Mouse (Mus musculus) liver, embryonic 11.5 days (tissue): ENCODE data around the gene Mta1. TPM values are rescaled to one million over a fixed set of nuclear protein-coding genes. Genes with fewer than 3 reads are reported as not detected.

Source experiments
- ATAC-seq: fragments of 200-750 bp; cut with Nextera tagmentation; replicated peaks from 2 replicates; pipeline ENCODE4 v1.8.0; 2017; ENCODE audit warnings: moderate number of reproducible peaks, mild to moderate bottlenecking, moderate TSS enrichment, moderate library complexity; ENCODE audit not compliant: low FRiP score
- DNase-seq: peaks from one replicate; pipeline ENCODE4 v3.0.0-alpha.2; 2017; ENCODE audit warnings: low spot score
- H3K27ac ChIP-seq: fragments of 300-500 bp; sonication (generic); 2 replicates; pipeline ENCODE4 v1.5.1; 2014; ENCODE audit warnings: mild to moderate bottlenecking, low read depth, low read length, control low read depth
- H3K27me3 ChIP-seq: fragments of 300-500 bp; sonication (generic); replicated peaks from 2 replicates; pipeline ENCODE4 v1.6.1; 2014; ENCODE audit warnings: low read length, mixed read lengths; ENCODE audit not compliant: control insufficient read depth, insufficient read depth
- H3K36me3 ChIP-seq: fragments of 300-500 bp; sonication (generic); 2 replicates; pipeline ENCODE4 v1.6.1; 2014; ENCODE audit warnings: mild to moderate bottlenecking, low read length, moderate library complexity, mixed read lengths; ENCODE audit not compliant: control insufficient read depth, insufficient read depth
- H3K4me1 ChIP-seq: fragments of 300-500 bp; sonication (generic); replicated peaks from 2 replicates; pipeline ENCODE4 v1.6.1; 2014; ENCODE audit warnings: low read length, mixed read lengths; ENCODE audit not compliant: control insufficient read depth, insufficient read depth
- H3K4me2 ChIP-seq: fragments of 300-500 bp; sonication (generic); 2 replicates; pipeline ENCODE4 v1.6.1; 2014; ENCODE audit warnings: mild to moderate bottlenecking, control low read depth, moderate library complexity
- H3K4me3 ChIP-seq: fragments of 300-500 bp; sonication (generic); 2 replicates; pipeline ENCODE4 v1.5.1; 2014; ENCODE audit warnings: low read depth, low read length, control low read depth
- H3K9ac ChIP-seq: fragments of 300-500 bp; sonication (generic); 2 replicates; pipeline ENCODE4 v1.6.1; 2014; ENCODE audit warnings: low read depth, low read length, control low read depth
- H3K9me3 ChIP-seq: fragments of 300-500 bp; sonication (generic); 2 replicates; pipeline ENCODE4 v1.6.1; 2016; ENCODE audit warnings: low read length, inconsistent platforms, mixed read lengths; ENCODE audit not compliant: control insufficient read depth
- WGBS: fragments of 180-500 bp; shearing (Covaris S2); extraction: QIAGEN DNeasy Blood & Tissue Kit; methylation state at CpG from one replicate; pipeline ENCODE4 v1.1.7; 2014; 5-methylcytosine and 5-hydroxymethylcytosine counted together
- polyA plus RNA-seq: library from polyadenylated mRNA; unstranded; fragments of >200 nt; fragmentation: Nextera tagmentation; extraction: Ambion mirVana; gene quantifications from 2 replicates; pipeline ENCODE4 v1.2.1, GENCODE M21; 2014

Mta1 gene
- polyA plus RNA-seq, 1 experiment from 2014 or later, result 19.2 TPM

DNA sequence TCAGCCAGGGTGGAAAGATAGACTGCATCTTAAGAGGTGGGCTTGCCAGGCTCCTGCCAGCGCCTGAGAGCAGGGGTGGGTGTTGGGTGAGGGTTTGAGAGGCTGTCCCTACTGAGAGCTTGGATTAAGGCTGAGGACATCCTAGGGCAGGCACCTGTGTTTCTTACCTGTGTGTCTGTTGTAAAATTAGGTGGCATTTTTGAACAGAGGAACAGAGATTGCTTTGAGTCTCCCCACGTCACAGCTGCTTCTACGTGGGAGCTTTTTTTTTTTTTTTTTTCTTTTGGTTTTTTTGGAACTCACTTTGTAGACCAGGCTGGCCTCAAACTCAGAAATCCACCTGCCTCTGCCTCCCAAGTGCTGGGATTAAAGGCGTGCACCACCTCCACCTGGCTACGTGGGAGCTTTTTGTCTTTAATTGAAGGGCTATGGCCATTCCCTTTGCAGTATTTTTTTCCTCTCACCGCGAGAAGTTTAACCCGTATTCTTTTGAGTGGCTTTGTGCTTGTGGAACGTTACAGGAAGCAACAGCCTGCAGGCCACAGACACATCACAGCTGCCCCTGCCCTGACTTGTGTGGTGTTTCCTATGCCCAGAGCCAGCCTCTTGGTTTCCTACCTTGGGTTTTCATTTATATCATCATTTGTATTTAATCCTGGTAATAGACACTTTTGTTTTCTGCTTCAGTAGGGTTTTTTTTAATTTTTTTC, 3.3 kb downstream of the Mta1 start:
- WGBS, result 76% methylated on average over 9 of the region's 9 CpGs

DNA sequence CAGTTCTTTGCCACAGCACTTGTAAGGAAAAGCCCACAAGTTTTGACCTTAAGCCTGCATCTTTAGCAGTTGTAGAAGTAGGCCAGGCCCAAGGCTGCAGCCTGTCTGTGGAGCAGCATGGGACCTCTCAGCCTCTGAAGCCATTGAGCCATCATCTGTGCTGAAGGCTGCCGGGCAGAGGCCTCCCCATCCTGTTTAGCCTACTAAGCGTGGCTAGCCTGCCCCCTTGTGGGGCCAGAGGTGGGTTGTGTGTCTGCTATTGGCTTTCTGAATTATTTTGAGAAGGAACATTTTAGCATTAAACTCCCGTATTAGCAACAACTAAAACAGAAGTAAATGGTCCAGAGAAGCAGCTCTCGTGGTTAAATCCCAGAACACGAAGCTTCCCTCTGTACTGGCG, 4.4 kb downstream of the Mta1 start:
- Histone ChIP-seq H3K4me2 (no peak overlapping the region), H3K27me3 (no peaks in the 10 kb centered on the region), H3K4me3 (no peak overlapping the region), H3K9me3 (no peaks in the 10 kb centered on the region; the same call in 1 of the 2 replicates), H3K27ac (no peak overlapping the region), H3K4me1 (peaks cover 56% of the 10 kb centered on the region), H3K36me3 (peaks cover 18% of the 10 kb centered on the region), H3K9ac (no peak overlapping the region)
- no peak for DNase-seq
- 60% methylated on average over 6 of the region's 6 CpGs for WGBS
- peak; percentile 27; the same call in 1 of the 2 replicates for ATAC-seq

More for the DNA sequence above, 3.3 kb downstream of the Mta1 start:
- peaks cover 15% of the 10 kb centered on the region for H3K36me3 ChIP-seq
- H3K27ac ChIP-seq, result no peak overlapping the region
- H3K9me3 ChIP-seq, result no peaks in the 10 kb centered on the region; the same call in 1 of the 2 replicates
- ATAC-seq (no peak), DNase-seq (no peak)
- H3K4me3 ChIP-seq, result no peak overlapping the region
- no peak overlapping the region for H3K9ac ChIP-seq
- no peaks in the 10 kb centered on the region for H3K27me3 ChIP-seq
- peaks cover 48% of the 10 kb centered on the region for H3K4me1 ChIP-seq
- H3K4me2 ChIP-seq, result no peak overlapping the region

DNA sequence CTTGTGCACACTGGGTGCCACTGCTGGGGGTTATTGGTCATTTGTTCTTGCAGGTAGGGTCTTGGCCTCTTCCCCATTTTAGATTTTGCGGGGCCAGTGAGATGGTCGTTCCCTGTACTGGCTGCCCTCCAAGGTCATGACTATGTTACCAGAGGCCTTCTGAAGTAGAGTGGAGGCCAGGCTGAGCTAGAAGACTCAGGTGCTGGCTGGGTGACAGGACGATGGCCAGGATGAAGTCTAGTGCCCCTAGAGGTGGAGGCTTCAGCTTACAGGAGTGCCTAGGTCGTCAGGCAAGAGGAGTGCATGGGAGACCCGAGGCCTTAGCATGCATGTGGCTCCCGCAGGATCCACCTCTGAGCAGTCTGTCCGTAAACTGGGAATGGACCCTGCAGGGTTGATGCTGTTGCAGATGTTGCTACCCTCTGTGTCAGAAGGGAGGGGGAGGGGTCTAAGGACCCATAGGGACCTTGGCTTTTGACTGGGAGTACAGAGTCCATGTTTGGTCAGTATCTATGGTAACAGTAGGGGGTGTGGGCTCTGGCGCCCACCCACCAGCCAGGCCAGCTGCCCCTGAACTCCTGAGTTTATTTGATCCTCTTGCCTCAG, 5.9 kb downstream of the Mta1 start:
- H3K9me3 ChIP-seq, result no peaks in the 10 kb centered on the region; the same call in 1 of the 2 replicates
- no peaks in the 10 kb centered on the region for H3K27me3 ChIP-seq
- ATAC-seq (no peak), DNase-seq (no peak)
- no peak overlapping the region for H3K27ac ChIP-seq
- H3K4me1 ChIP-seq, result peaks cover 67% of the 10 kb centered on the region
- H3K4me3 ChIP-seq, result no peak overlapping the region
- H3K4me2 ChIP-seq, result no peak overlapping the region
- 74% methylated on average over 8 of the region's 8 CpGs for WGBS
- peaks cover 18% of the 10 kb centered on the region for H3K36me3 ChIP-seq
- no peak overlapping the region for H3K9ac ChIP-seq

DNA sequence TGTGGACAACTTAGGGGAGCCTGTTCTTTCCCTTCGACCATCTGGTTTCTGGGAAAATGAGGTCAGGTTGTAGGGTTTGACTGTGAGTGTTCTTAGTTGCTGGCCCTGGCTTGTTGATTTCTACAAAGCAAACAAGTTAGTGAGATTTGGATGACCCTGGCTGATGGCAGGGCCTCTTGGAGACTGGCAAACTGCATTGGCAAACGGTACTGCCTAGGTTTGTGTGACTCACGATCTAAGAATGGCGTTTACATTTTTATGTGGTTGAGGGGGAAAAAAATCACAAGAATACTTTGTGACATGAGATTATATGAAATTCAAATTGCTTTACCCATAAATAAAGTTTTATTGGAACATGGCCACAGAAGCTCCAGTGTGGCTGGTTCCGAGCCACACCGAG, 8.3 kb downstream of the Mta1 start:
- peak overlapping the region; percentile 91 for H3K27ac ChIP-seq
- 85% methylated on average over 6 of the region's 6 CpGs for WGBS

DNA sequence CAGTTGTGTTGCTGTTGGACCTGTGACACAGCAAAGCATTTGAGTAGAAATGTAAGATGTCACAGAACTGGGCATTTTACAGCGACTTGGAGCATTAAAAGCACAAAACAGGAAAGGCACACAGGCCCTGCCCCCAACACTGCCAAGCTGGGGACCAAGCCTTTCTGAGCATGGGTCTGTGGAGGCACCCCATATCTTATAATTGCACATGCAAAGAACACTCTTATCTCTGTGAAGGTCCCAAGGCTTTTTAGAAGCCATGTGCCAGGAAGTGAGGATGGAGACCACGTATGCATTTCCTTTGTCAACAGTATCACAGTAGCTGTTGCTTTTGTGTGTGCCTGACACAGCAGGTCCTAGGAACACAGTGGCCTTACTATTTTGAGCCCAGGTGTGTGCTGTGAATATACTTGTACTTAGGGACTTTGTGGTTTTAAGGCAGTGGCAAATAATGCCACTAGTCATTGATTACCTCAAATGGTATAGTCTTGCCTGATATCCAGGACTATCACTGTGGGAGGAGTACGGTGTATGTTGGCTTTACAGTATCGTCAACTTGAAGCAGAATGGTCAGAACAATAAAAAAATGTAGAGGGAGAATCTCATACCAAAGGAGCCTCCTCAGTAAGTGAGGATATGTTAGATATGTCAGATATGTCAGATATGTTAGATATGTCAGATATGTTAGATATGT, 9.5 kb downstream of the Mta1 start:
- Histone ChIP-seq H3K4me3 (no peak overlapping the region), H3K36me3 (peaks cover 11% of the 10 kb centered on the region; the same call in 1 of the 2 replicates), H3K9me3 (no peaks in the 10 kb centered on the region; the same call in 1 of the 2 replicates), H3K27ac (peak overlapping the region; percentile 91), H3K4me1 (peaks cover 54% of the 10 kb centered on the region), H3K4me2 (peak overlapping the region; percentile 58), H3K27me3 (no peaks in the 10 kb centered on the region), H3K9ac (peak overlapping the region; percentile 57)
- WGBS, result 55% methylated on average over 4 of the region's 4 CpGs
- DNase-seq (no peak), ATAC-seq (peak; percentile 93)

More for the DNA sequence above, 8.3 kb downstream of the Mta1 start:
- Histone ChIP-seq H3K9ac (no peak overlapping the region), H3K4me3 (no peak overlapping the region), H3K4me1 (peaks cover 57% of the 10 kb centered on the region), H3K4me2 (peak overlapping the region; percentile 58), H3K36me3 (peaks cover 11% of the 10 kb centered on the region; the same call in 1 of the 2 replicates), H3K27me3 (no peaks in the 10 kb centered on the region), H3K9me3 (no peaks in the 10 kb centered on the region; the same call in 1 of the 2 replicates)
- no peak for ATAC-seq
- DNase-seq, result no peak

DNA sequence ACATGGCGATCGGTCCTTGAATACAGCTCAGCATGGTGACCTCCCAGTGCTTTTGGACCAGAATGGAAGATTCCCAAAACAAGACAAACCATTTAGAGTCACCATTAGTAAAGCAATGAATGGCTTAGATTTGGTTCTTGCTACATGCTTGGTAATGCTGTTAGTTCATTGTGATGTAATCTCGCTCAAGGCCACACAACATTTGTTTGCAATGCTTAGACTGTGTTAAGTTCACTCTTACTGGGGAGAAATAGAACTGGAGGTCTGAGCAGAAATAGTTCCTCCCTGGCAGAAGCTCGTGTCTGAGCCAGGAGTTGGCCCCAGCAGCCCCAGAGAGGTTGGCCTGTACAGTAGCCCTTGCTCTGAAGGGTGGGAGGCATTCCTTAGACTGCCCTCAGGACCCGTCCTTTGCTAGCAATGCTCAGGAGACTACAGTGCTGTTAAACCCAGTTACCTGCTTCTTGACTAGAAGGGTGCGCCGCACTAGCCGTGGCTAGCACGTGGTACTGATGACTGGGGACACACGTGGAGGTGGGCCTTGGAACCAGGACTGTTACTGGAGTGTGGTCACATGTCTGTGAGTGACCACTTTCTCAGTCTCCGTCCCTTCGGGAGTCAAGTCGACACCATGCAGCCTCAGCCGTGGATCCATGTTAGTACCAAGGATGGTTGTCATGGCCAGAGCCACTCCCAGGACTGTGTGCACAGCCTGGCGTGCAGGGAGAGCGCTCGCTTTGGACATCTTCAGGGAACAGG, 10.6 kb downstream of the Mta1 start:
- Histone ChIP-seq H3K36me3 (peaks cover 20% of the 10 kb centered on the region; the same call in 1 of the 2 replicates), H3K9ac (no peak overlapping the region; the same call in 1 of the 2 replicates), H3K4me1 (peaks cover 42% of the 10 kb centered on the region), H3K27me3 (no peaks in the 10 kb centered on the region), H3K27ac (peak overlapping the region; percentile 53), H3K4me3 (no peak overlapping the region), H3K4me2 (no peak overlapping the region), H3K9me3 (no peaks in the 10 kb centered on the region; the same call in 1 of the 2 replicates)
- 86% methylated on average over 17 of the region's 17 CpGs for WGBS
- ATAC-seq (no peak), DNase-seq (no peak)

DNA sequence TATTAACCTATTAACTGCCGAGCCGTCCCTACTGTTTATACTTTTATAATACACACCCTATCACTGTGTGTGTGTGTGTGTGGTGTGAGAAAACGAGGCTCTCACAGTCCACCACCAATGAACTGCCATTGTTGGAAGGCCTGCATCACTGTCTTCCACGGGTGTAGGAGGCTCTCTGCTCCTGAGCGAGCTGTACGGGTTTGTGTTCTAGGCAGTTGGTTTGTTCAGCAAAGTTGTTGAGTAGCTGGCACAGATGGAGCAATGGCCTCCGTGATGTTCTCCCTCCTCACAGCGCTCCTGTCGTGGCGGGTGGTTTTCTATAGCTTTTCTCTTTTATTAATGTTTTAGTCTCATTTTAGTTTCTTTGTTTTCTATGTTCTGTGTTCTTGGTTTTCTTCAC, 11.7 kb downstream of the Mta1 start:
- Histone ChIP-seq H3K9me3 (no peaks in the 10 kb centered on the region; the same call in 1 of the 2 replicates), H3K36me3 (peaks cover 29% of the 10 kb centered on the region), H3K4me3 (no peak overlapping the region), H3K4me2 (no peak overlapping the region), H3K9ac (no peak overlapping the region), H3K27ac (no peak overlapping the region), H3K27me3 (no peaks in the 10 kb centered on the region), H3K4me1 (peaks cover 36% of the 10 kb centered on the region)
- 86% methylated on average over 10 of the region's 10 CpGs for WGBS
- ATAC-seq (no peak), DNase-seq (no peak)

DNA sequence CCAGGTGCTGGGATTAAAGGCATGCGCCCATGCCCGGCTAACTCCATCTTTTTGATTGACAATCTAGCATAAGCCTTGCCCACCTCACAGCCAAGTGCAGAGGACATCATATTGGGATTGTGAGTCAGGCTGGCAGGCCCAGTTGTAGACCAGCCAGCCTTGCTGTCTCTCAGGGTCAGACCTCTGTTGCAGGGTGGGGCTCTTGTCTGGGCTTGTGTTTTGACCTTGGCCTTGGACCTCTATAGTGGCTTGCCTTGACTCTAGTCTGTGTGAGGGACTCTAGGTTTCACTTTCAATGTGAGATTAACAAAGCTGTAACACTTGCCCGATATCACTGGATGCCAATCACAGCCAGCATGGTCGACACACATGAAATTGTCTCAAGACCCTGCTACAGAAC, 16.1 kb downstream of the Mta1 start:
- Histone ChIP-seq H3K9ac (no peak overlapping the region), H3K27ac (no peak overlapping the region), H3K4me2 (no peak overlapping the region), H3K27me3 (no peaks in the 10 kb centered on the region), H3K36me3 (peaks cover 48% of the 10 kb centered on the region), H3K4me1 (peaks cover 5% of the 10 kb centered on the region; the same call in 1 of the 2 replicates), H3K9me3 (no peaks in the 10 kb centered on the region), H3K4me3 (no peak overlapping the region)
- ATAC-seq (no peak), DNase-seq (no peak)
- WGBS, result 85% methylated on average over 4 of the region's 4 CpGs
